Mouse (Mus musculus) frontal cortex, postnatal 36 days (tissue): ENCODE results near the gene Lamp1.

Experiments
- DNase-seq, 2 experiments: peaks; one replicate each; pipeline ENCODE4 v3.0.0; 2022; ENCODE audit warnings: low spot score in 2 of 2

The Lamp1 gene

DNA sequence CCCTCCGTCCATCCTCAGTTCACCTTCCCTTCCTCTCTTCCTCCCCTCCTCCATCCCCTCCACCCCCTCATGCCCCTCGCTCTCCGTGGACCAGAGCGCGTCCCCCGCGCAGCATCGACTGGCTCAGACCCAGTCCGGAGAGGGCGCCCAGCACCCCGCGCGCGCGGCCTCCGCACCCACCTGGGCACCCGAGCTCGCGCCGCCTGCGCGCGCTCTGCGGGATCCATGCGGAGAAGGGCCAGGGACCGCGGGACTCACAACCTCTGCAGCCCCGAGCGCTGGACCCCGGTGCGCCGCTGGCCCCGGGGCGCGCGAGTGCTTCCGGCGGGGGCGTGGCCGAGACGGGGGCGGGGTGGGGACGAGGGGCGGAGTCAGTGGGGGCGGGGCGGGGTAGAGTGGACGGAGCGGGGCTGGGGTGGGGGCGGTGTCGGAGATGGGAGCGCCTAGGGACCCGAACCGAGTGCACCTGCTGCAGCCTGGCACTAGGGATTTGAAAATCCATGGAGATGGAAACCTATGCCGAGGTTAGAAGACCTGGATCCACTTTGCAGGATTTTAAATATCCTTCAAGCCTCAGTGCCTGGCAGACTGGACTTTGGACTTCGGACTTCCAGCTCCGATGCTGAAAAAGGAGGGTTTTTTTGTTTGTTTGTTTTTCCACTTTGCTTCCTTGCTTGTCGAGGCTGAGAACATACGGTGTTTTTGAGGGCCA, 41.5 kb downstream of the Lamp1 start, which contains the start of gene Grtp1:
TSS of gene Grtp1 (minus strand) at position 320 of the 712 bp plus-strand sequence.
- DNase-seq, result no peak

DNA sequence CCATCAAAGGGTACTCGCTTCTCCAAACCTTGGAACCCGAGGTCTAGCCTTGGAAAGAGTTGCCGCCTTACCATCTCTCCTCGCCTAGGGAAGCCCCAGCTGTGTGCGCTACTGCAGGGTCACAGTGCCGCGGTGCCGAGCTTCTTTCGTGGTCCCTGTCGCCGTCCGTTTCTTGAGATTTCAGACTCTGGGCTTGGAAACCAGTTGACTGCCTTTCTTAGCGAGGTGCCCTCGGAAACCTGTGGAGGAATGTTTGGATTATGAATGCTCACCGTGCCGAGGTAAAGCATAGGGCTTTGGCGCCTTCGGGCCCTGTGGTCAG, 42.0 kb downstream of the Lamp1 start:
- no peak for DNase-seq

DNA sequence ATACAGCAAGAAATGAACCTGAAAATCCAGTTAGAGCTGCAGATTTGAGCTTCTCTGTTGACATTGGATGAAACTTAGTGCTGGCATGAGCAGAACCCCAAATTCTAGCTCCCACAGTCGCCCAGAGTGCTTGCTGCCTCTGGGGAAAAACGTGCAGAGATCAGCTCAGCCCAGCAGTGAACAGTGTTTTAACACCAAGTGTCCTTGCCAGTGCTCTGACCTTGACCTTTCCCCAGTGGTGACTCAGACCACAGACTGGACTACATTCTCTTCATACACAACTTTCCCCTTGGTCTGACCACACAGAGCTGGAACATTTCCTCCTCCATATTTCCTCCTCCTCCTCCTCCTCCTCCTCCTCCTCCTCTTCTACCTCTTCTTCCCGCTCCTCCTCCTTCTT, 43.1 kb downstream of the Lamp1 start:
- no peak for DNase-seq

DNA sequence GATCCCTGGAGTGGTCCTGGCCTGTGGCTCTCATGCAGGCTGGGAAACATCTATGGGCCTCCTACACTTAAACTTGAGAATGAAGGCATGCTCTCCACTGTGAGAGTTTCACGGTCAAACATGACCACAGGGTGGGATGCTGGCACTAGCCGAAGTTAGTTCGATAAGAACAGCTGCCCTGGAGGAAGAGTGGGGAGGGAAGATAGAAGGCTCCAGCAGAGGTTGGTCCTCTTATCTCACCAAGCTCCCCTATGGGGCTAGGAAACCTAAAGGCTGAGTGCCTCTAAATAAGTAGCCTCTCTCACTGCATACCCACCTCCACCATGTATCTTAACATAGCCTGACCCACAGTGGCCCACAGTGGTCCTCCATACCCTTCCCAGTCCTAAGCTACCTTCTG, 43.8 kb downstream of the Lamp1 start:
- no peak for DNase-seq

DNA sequence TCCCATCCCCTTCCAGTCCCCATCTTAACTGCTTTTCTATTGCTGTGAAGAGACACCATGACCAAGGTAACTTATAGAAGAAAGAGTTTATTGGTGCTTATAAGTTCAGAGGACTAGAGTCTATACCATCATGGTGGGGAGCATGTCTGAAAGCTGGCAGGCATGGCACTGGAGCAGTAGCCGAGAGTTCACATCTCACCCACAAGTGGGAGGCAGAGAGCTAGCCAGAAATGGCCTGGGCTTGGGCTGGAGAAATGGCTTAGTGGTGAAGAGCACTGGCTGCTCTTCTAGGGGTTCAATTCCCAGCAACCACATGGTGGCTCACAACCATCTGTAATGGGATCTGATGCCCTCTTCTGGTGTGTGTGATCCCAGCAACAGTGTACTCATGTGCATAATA, 44.5 kb downstream of the Lamp1 start:
- no peak for DNase-seq

DNA sequence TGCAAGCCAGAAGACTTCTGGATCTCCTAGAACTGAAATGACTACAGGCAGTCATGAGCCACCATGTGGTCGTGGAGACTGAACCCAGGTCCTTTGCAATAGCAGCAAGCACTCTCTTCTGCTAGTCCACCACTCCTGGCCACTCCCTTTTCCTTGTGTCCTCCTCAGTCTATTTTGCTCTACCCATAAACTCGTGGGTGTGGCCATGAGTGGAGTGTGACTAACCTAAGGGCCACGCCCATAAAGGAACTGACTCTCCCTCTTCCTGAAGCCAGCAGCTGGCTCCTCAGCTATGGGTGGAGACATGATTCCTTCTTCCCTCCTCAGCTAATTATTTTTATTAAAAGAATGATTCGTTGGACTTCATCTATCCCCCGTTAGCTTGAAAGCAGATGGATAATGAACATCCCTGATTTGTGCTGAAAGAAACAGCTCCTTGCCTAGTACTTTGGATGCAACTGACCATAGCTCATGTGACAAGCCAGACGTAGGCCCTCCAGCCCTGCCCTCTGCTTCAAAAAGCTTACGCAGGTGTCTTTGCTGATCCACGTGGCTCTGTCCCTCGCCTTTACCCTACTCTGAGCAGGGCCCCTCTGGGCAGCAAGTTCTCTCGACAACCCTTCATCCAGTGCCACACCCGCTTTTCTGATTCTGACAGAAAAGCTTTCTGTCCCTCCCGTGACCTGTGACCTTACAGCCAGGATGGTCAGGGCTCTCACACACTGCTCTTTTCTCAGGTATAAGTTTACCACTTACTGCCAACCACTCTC, 45.6 kb downstream of the Lamp1 start:
- DNase-seq, result no peak

DNA sequence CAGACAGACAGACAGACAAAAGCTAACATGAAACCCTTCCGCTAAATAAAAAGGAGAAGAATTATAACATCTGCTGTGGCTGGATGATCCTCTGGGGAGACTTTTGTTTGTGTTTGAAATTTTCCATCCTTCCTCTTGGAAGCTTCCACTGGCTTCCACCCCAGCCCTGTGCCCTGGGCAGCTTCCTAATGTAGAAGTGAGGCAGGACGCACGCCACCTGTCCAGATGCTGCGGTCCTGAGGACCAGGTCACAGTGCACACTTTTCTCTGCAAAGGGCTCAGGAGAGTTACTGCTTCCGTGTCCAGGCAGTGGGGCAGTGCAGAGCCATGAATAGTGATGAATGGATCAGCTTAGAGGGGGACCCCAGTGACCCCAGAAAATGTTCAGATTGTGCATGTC, 46.4 kb downstream of the Lamp1 start:
- no peak for DNase-seq

DNA sequence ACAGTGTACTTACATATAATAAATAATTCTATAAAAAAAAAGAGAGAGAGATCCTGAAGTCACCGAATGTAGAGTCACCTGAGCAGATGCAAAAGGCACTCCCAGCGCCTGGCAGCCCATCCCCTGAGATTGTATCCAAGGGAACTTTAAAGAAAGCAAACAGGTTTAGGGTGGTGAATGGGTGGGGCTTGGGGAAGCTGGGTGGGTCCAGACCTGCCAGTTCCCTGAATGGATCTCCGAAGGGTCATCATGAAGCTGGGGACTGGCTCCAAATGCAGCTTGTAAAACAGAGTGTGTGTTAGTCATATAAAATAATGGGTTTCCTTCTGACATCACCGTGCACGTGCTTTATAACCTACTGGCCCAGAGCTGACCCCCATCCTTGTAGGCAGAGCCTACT, 47.3 kb downstream of the Lamp1 start:
- no peak for DNase-seq

DNA sequence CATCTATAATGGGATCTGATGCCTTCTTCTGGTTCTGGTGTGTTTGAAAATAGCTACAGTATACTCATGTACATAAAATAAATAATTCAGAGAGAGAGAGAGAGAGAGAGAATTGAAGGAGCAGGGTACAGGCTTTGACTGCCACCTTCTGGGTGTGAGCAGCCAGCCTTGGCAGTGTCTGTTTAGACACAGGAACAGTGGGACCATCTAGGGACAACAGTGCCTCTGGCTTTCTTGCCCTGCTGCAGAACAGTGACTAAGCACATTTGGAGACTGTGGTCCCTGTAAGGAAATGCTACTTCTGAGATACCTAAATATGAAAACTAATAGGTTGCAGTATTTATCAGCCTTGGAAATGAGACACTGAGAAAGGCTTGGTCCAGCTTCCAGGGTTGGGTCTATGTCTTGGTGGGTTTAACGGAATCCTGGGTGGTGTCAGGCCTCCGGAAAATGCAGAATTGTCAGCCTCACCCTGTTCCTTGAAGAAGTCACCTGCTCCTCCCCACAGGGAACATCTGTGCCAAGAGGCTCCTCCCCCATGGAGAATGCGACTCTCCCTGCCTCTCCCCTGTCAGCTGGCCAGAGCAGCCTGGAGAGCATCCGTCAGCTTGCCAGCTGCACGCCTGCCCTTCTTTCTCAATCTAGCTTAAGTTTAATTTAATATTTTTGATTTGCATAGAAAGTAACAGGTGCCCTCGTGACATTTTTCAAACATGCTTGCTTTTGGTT, 49.8 kb downstream of the Lamp1 start:
- DNase-seq, result no peak

DNA sequence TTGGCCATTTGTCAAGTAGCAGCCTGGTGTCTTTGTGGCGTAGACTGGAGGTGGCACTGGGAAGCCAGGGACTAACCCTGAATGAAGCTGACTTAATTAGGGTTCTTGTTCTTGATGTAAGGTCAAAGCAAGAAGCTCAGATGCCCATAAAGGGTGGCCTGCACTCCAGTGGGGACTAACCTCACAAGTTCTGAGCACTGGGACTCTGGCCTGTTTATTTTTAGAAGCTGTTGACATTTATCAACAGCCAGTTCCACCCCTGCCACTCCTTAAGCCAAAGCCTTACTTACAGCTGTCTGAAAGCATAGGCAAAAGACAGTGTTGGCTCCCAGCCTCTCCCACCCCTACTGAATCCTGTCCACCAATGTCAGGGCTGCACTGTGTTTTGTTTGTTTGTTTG, 50.8 kb downstream of the Lamp1 start:
- DNase-seq, result no peak

DNA sequence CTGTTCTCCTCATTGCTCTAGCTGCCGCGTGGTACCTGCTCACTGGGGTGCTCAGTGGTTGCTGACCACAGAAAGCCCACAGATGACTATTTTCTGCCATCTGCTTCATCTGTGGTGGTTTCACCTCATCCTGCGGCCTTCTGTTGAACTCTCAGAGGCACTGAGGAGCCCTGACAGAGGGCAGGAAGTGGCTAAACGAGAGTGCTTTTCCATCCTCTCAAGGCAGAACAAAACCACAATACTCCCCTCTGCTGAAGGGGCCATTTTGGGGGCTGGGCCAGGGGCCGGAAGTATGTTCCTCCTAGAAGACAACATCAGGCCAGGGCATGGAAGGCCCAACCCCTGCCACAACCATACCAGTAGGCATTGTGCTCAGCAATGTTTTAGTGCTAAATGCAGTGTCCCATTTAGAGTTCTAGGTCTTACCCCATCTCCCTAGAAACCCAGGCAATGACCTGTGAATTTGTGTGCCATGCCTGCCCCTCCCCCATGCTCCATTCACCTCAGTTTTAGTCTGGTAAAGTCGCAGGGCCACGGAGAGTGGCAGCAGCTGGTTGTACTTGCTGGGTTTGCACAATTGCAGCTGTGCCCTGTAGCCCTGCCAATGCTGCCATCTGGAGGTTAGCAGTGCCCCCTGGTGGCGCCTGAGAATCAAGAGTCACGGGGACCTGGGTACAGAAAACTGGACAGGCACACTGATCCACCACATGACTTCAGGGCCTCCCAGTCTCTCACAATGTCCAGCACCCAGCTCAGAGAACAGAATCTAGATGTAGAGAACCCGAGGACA, 54.7 kb downstream of the Lamp1 start:
- peak; percentile 84 to 88 for DNase-seq

DNA sequence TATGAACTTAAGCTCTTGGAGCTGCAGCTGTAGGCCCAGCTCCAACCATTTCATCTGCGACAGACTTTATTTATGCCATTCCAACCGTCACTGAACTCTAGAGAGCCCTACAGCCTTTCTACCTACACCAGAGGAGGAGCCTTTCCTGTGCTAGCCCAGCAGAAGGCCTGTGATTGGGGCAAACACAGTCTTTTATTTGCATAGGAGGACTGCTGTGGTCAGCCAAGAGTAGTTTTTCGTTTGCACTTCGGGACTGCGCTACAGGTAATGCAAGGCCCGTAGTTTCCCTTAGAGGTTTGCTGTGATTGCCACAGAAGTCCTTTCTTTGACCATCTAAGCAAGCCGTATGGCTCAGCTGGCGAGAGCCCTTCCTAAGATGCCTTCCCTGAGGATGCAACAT, 57.4 kb downstream of the Lamp1 start:
- DNase-seq, result no peak

DNA sequence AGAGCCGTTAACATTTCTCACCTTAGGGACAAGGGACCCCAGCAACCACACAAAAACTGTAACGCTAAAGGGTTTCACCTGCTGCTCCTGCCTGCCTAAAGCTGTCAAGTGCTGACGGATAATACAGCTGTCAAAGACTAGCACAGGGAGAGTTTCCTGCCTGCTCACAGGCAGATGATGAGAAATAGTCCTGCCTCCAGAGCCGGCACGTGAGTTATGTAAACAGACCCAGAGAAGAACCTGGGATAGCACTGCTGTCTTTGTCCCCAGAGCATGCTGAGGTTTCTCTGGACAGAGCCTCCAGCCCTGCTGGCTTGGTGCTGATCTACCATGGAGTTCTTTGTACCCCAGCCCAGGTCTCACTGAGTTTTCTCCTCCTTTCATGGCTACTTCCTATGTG, 58.1 kb downstream of the Lamp1 start:
- no peak for DNase-seq

DNA sequence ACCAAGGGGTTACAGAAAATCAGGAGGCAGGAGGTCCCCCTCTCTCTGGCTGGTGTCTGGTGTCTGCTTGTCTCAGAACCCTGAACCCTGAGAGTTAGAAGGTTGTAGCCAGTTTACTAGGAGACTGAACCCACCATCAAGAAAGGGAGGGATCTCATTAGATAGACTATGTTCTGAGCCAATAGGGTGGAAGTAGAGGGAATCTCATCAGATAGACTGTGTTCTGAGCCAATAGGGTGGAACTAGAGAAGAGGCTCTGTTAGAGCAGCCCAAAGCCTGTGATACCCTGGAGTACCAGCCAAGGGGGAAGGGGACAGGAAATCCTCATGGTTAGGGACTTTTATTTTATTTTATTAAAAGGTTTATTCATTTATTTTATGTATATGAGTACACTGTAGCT, 59.0 kb downstream of the Lamp1 start:
- no peak for DNase-seq

DNA sequence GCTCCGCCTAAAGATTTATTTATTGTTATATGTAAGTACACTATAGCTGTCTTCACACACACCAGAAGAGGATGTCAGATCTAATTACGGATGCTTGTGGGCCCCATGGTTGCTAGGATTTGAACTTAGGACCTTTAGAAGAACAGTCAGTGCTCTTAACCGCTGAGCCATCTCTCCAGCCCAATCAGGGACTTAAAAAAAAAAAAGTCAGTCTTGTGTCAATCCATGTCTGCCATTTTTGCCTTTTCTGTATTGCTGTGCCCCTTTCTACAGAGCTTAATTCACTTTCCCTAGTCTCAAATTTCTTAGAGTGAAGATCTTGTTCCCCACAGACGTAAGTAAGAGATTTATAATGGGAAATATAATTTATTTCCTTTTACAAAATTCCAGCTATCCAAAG, 59.5 kb downstream of the Lamp1 start:
- no peak for DNase-seq

DNA sequence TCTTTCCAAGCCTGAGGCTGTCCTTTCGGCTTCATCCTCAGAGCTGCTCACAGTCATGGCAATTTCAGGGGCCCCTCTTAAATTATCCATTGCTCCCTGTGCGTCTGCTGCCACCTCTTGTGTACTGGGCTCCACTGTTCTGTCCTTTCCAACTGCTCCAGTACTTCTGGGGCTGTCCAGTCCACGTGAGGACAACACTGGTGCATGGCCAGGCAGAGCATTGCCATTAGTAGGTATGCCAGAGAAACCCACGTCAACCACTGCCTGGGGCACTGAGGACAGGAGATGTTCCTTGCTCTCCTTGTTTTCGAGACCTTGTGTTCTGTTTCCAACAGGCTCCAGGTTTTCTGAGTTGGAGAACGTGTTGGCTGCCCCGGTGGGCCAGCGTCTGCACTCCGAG, 65.5 kb downstream of the Lamp1 start:
- no peak for DNase-seq
